Mouse (Mus musculus) bone marrow macrophage, adult 2 months (primary cell): ENCODE measurements around the gene Ssh1.

ENCODE experiments used
- CTCF ChIP-seq: IDR thresholded peaks from 2 replicates; pipeline ENCODE4 v1.5.1; 2012; ENCODE audit warnings: low read depth, mild to moderate bottlenecking, low read length, moderate library complexity
- POLR2A ChIP-seq: IDR thresholded peaks from 2 replicates; pipeline ENCODE4 v1.6.1; 2012; ENCODE audit warnings: mild to moderate bottlenecking, low read depth, low read length, borderline replicate concordance

- TF ChIP-seq CTCF = no peak
- no peak for TF ChIP-seq POLR2A
Measured at GRCm38 (mm10) chr5:114032161-114032763, 38.6 kb upstream of the Ssh1 start.
